Mouse (Mus musculus): ENCODE measurements around the gene Amn1.
"Not testable (repeated sequence)": the region's sequence is repeated elsewhere in the genome, so short reads cannot be mapped to it uniquely, and the experiment has no call there.

The Amn1 gene

DNA sequence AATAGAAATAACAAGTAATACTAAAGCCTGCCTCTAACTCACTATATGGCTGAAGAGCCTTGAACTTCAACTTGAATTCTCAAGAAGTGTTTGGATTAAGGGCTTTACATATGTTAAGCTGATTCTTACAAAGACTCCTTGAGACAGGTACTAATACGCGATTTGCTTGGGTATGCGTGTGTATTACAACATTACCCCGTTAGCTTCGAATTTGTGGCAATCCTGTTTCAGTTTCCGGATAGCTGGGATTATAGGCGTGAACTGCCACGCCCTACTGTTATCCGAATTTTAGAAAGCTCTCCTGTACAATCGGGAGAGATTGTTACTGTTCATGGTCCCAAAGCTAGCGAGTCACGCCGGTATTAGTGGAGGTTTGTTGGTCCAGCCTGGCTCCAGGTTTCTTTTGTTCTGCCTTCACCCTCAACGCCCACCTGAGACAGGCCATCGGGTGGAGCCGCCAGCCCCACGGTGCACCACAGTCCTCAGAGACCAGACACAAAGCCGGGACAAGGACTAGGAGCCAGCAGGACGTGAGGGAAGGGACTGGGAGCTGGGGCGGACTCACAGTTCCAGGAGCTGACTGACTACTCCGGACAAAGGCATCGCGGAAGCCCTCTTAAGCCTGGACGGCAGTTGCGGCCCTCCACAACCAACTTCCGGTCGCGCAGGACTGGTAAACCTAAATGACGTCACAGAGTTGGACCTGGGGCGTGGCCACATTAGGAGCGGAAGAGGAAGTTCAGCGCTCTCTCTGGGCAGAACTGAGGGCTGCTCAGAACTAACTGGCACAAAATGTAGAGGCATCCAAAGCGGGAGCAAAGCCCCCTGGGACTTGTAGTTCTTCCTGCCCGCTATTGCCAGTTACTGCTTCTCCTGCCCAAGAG lies at the start of gene Amn1:
Gene Amn1 (minus strand): TSS at position 672 of the 884 bp plus-strand sequence.
- DNase-seq = peak; percentile 92

DNA sequence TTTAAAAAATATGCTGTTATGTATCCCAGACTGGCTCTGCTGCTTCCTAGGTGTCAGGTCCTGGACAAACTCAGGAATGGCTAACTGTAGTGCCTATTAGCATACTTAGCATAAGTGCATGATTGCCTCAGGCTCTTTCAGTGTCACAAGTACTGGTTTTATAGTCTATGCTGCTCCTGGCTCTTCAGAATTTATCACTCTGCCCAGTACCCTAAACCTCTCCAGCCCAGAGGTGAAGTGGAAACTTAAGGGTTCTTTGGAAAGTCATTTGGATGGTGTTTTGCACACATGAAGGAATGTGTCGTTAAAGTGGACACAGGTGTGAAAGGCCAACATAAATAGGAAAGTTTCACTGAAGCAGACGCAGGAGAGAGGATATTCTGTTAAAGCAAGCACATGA lies 48.3 kb upstream of the Amn1 start:
- DNase-seq = no peak

DNA sequence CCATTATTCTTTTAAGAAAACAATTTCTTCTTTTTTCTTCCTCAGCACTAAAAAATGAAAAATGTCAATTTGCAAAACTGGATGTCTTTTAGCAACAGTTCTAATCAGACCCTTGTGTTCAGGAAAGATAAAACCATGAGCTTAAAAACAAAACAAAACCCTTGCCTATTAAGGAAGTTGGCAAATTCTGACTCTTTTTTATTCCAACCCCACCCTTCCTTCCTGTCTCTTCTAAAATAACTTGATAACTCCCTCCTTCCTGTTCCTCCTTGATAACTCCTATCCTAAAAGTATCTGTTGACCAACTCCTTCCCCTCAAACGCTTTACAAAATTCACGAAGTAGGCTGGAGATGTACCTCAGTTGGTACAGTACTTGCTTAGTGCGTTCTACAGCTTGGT lies 45.4 kb upstream of the Amn1 start:
- DNase-seq = no peak

DNA sequence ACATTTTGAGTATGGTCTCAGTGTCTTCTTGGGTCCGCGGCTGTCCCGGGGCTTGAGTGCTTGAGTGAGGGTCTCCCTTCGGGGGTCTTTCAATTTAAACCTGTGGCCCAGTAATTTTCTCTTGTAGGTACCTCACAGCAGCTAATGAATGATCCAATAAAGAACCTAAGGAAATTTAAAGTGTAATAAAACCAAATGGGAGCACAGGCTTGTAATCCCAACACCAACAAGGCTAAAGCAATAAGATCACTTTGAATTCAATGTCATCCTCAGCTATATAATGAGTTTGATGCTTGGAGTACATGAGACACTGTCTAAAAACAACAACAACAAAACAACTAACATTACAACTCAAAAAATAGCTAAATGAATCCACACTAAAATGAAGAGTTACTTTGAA lies 36.2 kb upstream of the Amn1 start:
- no peak for DNase-seq

DNA sequence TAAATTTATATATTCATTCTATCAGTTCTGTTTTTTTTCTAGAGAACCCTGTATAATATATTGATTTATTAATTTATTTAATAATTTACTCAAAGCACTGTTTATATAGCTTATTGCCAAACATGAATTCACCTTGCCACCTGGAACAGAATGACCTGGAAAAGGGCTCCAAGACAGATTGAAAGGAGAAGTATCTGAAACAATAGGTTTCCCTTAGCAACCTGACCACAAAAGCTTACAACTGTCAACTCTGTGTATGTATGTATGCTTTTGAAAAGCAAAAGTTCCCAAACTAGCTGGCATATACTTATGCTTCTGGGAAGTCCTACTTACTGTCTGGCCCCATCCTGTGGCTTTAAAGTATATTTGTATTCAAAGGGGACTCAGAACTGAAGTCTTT lies 32.8 kb upstream of the Amn1 start:
- DNase-seq = no peak

DNA sequence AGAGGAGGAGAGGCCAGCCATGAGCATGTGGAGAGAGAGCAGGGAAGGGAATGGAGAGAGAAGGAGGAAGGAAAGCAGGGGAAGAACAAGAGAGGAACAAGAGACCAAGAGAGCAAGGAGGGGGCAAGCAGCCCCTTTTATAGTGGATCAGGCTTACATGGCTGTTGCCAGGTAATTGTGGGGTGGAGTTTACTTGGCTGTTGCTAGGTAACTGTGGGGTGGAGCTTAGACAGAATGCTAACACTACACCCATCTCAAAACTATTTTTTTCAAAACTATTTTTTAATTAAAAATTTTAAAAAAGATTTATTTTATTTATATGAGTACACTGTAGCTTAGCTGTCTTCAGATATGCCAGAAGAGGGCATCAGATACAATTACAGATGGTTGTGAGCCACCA lies 10.1 kb upstream of the Amn1 start:
- no peak for DNase-seq

DNA sequence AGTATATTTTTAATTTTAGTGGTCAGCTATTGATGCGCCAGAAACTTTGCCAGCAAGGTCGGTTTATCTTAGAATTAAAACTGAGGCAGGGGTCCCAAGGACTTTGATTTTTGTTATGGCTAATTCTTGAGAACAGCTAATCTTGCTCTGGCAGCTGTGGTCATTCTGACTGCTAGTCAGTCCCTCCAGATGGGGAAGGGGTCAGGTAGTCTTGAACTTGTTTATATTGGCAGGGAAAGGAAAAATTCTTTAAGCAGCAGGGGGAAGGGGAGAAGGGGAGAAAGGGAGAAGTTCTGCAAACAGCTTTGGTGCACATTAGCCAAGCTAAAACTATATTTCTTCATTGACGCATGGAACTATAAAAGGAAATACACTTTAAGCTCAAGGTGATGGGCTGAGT lies 8.6 kb upstream of the Amn1 start:
- DNase-seq = no peak

DNA sequence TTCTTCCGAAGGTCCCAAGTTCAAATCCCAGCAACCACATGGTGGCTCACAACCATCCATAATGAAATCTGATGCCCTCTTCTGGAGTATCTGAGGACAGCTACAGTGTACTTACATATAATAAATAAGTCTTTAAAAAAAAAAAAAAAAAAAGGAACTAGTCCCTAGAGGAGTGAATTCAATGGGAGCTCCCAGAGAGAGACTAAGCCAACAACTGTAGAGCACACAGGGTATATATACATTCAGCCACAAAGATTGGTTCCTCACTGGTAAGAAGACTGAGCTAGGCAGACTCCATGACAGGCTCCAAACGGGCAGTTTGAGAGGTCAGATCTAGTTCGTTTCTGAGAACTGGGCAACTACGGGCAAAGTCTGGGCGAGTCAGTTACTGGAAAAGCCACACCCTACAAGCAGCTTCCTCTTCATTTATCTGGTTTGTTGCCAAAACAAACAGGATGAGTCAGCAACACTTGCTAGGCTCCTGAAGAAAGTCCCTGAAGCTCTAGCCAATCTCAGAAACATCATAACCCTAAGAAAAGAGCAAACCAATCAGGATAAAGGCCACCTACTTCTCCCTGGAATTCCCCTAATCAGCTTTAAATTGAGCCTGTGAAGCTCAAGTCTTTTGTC lies 4.9 kb upstream of the Amn1 start:
- DNase-seq = no peak

DNA sequence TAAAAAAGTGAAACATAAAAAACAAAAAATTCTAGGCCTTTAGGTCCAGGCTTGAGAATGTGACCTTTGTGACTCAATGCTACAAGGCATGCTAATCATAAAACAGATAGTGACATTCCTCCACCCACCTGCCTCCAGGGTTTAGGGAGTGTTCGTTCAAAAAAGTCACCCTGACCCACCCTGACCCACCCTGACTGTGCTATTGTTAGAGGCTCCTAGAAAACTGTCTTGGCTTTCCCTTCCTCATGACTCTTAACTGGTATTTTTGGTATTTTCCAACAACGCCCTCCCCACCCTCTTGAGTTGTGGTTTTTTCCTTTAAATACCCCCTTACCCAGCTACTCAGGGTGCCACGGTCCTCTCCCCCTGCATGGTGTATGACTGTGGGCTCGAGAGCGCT lies 3.4 kb upstream of the Amn1 start:
- DNase-seq = not testable (repeated sequence)

DNA sequence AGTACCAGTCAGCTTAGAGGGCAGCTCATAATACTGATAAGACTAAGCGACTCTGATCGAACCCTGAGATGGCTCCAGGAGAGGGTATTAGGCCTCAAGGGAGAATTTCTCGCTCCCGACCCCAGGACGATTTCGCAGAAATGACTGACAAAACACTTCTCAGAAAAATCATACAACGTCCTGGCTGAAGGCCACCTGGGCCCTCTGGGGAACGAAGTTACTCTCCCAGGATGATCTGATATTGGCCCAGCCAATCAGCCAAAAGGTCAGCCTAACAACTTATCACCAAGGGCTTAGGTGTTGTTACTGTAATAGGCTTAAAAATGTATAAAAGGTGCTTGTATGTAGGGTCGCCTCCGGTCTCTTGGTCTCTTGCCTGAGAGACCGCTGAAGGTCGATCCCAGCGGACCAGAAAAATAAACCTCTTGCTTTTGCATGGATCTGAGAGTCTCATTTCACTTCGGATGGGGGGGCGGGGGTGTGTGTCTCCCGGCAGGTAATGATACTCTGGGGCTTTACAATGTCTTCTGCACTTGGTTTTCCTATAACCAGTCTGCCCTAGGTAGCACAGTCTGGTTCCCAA lies 919 bp upstream of the Amn1 start:
- no peak for DNase-seq

DNA sequence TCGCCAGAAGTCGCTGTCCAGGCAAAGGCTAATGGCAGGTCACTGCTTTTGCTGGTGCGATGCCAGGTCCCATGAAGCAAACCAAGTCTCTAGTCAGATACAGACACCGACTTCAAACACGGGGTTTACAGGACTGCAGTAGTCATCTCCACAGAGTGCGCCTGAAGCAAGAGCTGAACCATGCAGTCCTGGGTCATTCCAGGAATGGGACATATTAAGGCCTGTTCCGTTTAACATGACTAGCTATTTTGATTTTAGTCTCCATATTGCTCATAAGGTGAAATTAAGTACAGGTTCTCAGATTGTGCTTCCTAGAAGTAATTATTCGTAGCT lies 379 bp upstream of the Amn1 start:
- no peak for DNase-seq

DNA sequence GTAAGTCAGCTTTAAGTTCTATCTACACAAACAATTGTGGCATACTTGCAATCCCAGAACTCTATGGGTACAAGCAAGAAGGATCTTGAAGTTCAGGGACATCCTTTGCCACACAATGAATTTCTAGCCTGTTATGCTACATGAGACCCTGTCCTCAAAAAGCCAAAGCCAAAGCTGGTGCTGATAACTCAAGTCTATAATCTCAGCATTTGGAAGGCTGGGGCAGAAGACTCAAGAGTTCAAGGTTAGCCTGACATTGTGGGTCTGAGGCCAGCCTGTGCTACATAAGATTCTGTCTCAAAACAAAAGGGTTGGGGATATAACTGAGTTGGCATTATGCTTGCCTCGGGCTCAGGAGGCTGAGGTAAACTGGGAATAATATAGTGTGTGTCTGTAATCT lies 1.1 kb downstream of the Amn1 start:
- no peak for DNase-seq

DNA sequence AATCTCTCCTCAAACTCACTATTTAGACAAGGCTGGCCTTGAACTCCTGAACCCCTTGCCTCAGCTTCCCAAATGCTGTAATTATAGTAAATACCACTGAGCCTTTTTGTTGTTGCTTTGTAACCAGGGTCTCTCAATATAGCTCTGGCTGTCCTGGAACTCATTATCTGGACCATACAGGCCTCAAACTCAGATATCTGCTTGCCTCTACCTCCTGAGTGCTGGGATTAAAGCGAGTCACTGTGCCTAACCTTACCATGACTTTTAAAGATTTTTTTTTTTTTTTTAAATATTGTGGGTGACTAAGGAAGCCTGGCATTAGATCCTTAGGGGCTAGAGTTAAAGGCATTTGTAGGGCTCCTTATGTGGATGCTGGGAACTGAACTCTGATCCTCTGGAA lies 4.5 kb downstream of the Amn1 start:
- DNase-seq = no peak

DNA sequence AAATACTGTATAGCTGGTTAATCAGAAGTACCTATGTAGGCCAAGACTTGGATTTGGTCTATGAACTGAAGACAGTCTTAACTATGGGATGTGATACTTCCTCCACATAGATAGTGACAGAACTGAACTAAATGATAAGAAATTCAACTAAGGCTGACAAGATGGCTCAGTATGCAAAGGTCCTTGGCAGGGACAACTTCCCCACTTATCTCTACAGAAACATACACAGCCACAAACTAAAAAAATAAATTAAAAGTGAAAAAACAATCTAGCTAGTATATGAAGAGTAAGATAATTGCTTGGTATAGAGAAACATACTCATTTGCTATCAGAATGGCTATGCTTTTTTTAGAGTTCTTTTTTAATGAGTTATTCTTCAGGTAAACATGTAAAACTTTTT lies 9.4 kb downstream of the Amn1 start:
- no peak for DNase-seq

DNA sequence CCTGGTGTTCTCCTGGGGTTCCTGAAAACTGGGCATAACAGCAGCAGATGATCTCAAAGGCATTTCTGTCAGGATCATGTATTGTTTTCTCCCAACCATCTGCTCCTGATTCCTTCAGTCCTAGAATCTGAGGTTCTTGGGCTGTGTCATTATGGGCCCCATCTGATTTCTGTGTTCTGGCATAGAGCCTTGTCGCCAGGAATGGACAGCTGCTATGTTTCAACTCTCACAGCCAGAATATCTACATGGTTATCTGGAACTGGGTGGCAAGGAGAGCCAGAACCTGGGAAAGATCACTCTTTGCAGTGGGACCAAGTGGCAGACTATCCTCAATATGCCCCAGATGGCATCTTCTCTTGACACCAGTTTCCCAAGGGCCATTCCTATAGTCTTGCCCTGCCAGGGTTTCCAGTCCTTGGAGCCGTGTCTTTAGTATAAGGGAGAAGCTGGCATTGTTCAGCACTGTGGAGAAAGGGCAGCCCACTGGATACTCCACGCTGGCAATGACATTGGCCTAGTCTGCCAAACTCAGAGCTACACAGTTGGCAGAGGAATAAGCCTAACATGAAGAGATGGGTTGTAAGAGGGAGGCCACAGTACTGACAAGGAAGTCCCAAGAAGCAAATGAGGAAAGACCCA lies 13.5 kb downstream of the Amn1 start:
- DNase-seq = no peak

DNA sequence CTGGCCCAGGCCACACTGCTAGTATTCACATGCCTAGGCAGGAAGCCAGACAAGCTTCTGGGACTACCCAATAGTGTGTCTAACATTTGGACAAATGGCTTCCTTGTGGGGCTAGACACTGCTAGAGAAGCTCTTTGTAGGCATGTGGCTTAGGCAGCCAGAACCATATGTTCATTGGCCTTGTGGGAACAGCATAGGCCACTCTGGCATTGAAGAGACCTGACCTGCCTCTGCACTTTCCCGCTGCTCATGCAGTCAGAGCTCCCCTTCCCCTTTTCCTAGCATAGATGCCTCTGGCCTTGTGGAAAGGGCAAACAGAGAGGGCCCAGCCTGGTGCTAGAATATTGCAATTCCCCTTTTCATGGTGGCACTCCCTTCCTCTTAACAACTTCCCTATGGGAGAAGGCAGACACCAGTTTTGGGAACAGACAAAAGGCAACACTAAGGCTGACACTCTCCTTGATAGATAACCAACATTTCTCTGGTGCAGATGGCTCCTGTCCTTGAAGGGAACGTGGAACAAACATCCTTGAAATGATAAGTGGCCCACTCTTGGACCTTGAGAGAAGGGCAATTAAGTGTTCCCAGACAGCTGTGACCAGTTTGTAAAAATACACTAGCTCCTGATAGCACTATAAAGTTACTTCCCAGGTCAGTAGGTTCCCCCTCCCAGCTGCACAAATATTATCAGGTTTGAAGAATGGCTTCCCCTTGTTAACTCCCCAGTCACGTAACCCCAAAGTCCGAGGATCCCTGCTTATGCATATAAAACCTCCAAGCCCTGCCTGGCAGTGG lies 14.5 kb downstream of the Amn1 start:
- no peak for DNase-seq

DNA sequence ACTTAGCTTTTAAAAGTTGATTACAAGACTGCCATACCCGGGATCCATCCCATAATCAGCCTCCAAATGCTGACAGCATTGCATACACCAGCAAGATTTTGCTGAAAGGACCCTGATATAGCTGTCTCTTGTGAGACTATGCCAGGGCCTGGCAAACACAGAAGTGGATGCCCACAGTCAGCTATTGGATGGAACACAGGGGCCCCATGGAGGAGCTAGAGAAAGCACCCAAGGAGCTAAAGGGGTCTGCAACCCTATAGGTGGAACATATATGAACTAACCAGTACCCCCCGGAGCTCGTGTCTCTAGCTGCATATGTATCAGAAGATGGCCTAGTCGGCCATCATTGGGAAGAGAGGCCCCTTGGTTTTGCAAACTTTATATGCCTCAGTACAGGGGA lies 18.5 kb downstream of the Amn1 start:
- not testable (repeated sequence) for DNase-seq

DNA sequence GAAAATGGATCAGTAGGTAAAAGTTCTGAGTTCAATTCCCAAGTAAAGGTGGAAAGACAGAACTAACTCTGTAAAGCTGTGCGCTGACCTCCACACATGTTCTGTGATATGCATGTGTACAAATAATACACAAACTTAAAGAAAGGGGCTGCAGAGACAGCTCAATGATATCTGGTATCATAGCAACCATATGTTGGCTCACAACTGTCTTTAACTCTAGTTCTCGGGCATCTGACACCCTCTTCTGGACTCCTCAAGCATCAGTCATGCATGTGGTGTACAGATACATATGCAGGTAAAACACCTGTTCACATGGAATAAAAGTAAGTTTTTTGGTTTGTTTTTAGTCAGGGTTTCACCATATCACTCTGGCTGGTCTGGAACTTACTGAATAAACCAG lies 20.1 kb downstream of the Amn1 start:
- DNase-seq = no peak

DNA sequence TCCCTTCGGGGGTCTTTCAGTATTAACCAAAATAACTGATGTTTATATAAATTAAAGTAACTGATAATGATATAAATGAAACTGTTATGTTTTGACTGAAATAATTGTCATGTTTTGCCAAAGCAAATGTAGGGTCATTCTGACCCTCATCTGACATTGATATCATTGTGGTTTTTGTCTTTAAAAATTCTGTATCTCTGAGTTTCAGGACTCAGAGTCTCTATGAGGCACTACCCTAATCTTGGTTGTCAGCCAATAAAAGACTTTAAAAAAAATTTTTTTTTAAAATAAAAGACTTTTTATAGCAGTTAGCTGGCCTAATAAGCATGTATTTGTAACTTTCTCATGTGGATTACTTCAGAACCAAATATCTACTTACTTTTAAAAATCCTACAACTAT lies 20.8 kb downstream of the Amn1 start:
- no peak for DNase-seq

DNA sequence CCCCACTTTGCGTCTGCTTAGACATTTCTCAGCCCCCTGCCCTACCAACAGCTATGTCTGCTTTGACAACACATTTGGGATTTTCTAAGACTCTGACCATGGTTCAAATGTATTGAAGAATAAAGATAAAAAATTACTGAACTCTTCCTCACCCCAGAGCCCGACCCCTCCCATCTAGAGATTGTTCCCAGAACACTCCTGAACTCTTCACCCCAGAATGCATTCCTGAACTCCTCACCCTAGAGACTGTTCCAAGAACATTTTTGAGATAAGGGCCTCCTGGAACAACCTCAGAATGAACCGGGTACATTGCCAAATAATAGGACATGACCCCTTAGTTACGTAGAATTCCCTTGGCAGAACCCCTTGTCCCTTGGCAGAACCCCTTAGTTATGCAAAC lies 21.5 kb downstream of the Amn1 start:
- DNase-seq = not testable (repeated sequence)

DNA sequence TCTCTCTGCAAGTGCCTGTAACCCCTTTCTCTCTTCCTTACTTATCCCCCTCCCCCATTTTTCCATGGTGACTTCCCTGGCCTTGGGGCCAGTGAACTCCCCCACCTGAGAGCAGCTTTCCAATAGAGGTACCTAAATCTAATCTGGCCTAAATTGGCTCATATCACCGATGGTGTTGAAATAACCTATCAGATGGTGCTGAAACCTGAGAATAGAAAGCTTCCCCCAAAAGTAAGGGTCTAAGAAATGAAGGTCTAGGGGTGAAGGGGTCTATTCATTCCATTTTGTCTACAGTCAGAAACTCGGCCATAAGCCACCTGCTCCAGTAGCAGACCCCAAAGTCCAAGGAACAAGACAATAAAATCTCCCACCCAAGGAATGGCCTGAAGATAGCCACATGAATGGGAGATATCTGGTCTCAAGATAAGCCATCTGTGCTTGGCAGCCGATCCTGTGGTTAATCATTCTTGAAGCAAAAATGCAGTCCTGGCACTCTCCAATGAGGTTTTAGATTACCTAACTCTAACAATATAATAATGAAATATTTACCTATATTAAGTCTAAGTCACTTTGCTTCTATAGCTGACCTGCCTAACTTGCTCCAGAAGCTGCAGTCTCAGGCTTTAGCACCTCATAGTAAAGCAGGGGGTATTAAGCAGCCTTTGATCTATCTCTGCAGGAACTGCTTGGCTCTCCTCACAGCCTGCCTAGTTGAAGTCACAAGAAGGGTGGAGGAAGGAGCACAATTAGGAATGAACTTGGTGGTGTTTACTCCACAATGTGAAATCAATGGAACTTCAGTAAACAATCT lies 33.3 kb downstream of the Amn1 start:
- DNase-seq = no peak
